Mouse (Mus musculus) myocyte (in vitro differentiated cells): ENCODE measurements at regions not wholly inside any gene's neighbourhood (a gene's known extent, or its start where the extent isn't known, plus 50 kb on each side); places are given as distances from the start of the nearest gene placed in this dataset.
A peak's percentile ranks its signal among the peaks of the same experiment; 100 is the strongest.

Experiments
- H3K27me3 ChIP-seq: one replicate; pipeline ENCODE4 v1.6.1; 2011; ENCODE audit not compliant: control insufficient read depth, insufficient read depth, insufficient read length
- H3K36me3 ChIP-seq: one replicate; pipeline ENCODE4 v1.6.1; 2011; ENCODE audit not compliant: control insufficient read depth, insufficient read depth
- H3K4me2 ChIP-seq: one replicate; pipeline ENCODE4 v1.6.1; 2011; ENCODE audit warnings: low read depth, control low read depth
- H3K4me3 ChIP-seq: one replicate; pipeline ENCODE4 v1.5.1; 2011; ENCODE audit warnings: mild to moderate bottlenecking, control low read depth, moderate library complexity
- H3K79me2 ChIP-seq: one replicate; pipeline ENCODE4 v1.6.1; 2011; ENCODE audit not compliant: control insufficient read depth, insufficient read depth
- H3ac ChIP-seq: one replicate; pipeline ENCODE4 v1.6.1; 2011; ENCODE audit not compliant: control insufficient read depth, insufficient read length
- CEBPB ChIP-seq: IDR thresholded peaks from 2 replicates; pipeline ENCODE4 v1.6.1; 2011; ENCODE audit warnings: mild to moderate bottlenecking, moderate library complexity; ENCODE audit not compliant: poor library complexity, insufficient read depth, severe bottlenecking
- E2F4 ChIP-seq: IDR thresholded peaks from one replicate; pipeline ENCODE4 v1.6.1; 2011; ENCODE audit warnings: mild to moderate bottlenecking, control low read depth, moderate library complexity; ENCODE audit not compliant: insufficient read depth
- MAX ChIP-seq: IDR thresholded peaks from one replicate; pipeline ENCODE4 v1.6.1; 2011; ENCODE audit warnings: low read depth, mild to moderate bottlenecking, control low read depth
- MYOD1 ChIP-seq, 3 experiments: IDR thresholded peaks; one replicate each; pipeline ENCODE4 v1.6.1; 2011; ENCODE audit warnings: control low read depth in 2 of 3, low read depth in 2 of 3, mild to moderate bottlenecking in 2 of 3, moderate library complexity in 1 of 3; ENCODE audit not compliant: insufficient read length in 2 of 3, control insufficient read depth in 1 of 3
- MYOG ChIP-seq, 3 experiments: IDR thresholded peaks; one replicate each; pipeline ENCODE4 v1.6.1; 2011; ENCODE audit warnings: control low read depth in 2 of 3, low read depth in 2 of 3, mild to moderate bottlenecking in 2 of 3; ENCODE audit not compliant: insufficient read length in 2 of 3, control insufficient read depth in 1 of 3, insufficient read depth in 1 of 3
- POLR2A ChIP-seq: IDR thresholded peaks from one replicate; pipeline ENCODE4 v1.6.1; 2011; ENCODE audit warnings: low read depth, mild to moderate bottlenecking, control low read depth, moderate library complexity; ENCODE audit not compliant: insufficient read length
- POLR2AphosphoS2 ChIP-seq: IDR thresholded peaks from one replicate; pipeline ENCODE4 v1.6.1; 2011; ENCODE audit warnings: low read depth, control low read depth; ENCODE audit not compliant: insufficient read length
- REST ChIP-seq: IDR thresholded peaks from one replicate; pipeline ENCODE4 v1.6.1; 2011; ENCODE audit warnings: mild to moderate bottlenecking, control low read depth, moderate library complexity; ENCODE audit not compliant: insufficient read depth, insufficient read length
- SRF ChIP-seq: IDR thresholded peaks from one replicate; pipeline ENCODE4 v1.6.1; 2011; ENCODE audit warnings: low read depth; ENCODE audit not compliant: control insufficient read depth, insufficient read length
- TCF12 ChIP-seq: IDR thresholded peaks from one replicate; pipeline ENCODE4 v1.6.1; 2011; ENCODE audit warnings: mild to moderate bottlenecking, control low read depth; ENCODE audit not compliant: poor library complexity, insufficient read depth, severe bottlenecking
- TCF3 ChIP-seq: IDR thresholded peaks from one replicate; pipeline ENCODE4 v1.6.1; 2011; ENCODE audit warnings: low read depth, control low read depth; ENCODE audit not compliant: insufficient read length
- USF1 ChIP-seq: IDR thresholded peaks from one replicate; pipeline ENCODE4 v1.6.1; 2011; ENCODE audit warnings: low read depth, mild to moderate bottlenecking, control low read depth, moderate library complexity

- no peak for TF ChIP-seq MYOG (IDR thresholded peaks at IDR 0.05; ENCODE audit: control insufficient read depth in 1 of 3, insufficient read depth in 1 of 3, insufficient read length in 2 of 3, low read depth in 2 of 3)
- no peak for TF ChIP-seq REST
- TF ChIP-seq POLR2AphosphoS2: no peak
- TF ChIP-seq TCF3: no peak
- no peak for TF ChIP-seq CEBPB
- TF ChIP-seq SRF: no peak
- TF ChIP-seq POLR2A: no peak
- TF ChIP-seq MAX: no peak
These were observed 131.6 kb upstream of the Pcdh10 start for GRCm38 (mm10) chr3:45246601-45247000.

DNA sequence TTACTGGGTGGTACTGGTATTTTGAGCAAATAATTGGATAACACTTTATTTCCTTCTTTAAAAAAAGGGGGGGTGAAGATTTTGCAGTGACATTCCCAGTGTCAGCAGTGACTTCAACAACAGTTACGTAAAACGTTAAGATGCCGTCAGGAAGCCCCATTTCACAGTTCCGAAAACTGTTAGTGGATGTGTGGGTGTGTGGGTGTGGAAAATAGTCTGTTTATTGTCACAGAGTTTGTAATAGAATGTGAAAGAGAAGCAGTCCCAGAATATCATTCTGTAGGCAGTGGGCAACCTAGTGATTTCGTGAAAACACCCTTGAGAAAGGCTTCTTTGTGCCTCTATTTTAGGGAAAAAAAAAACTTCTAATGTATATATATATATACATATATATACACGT lies 101.4 kb upstream of the Pcdh10 start:
- Histone ChIP-seq H3K27me3 (no peaks in the 10 kb centered on the region), H3ac (no peak overlapping the region), H3K4me3 (no peak overlapping the region), H3K36me3 (no peaks in the 10 kb centered on the region), H3K79me2 (no peaks in the 10 kb centered on the region), H3K4me2 (no peak overlapping the region)
- TF ChIP-seq TCF3 (no peak), USF1 (no peak), MYOG (IDR thresholded peaks at IDR 0.05; ENCODE audit: control insufficient read depth in 1 of 3, insufficient read depth in 1 of 3, insufficient read length in 2 of 3, low read depth in 2 of 3) (no peak), TCF12 (no peak), SRF (no peak), CEBPB (no peak), E2F4 (no peak), MYOD1 (IDR thresholded peaks at IDR 0.05; ENCODE audit: control insufficient read depth in 1 of 3, insufficient read length in 2 of 3, low read depth in 2 of 3) (no peak)

More at GRCm38 (mm10) chr3:45246601-45247000, 131.6 kb upstream of the Pcdh10 start:
- no peaks in the 10 kb centered on the region for H3K79me2 ChIP-seq
- no peaks in the 10 kb centered on the region for H3K36me3 ChIP-seq
- H3K4me3 ChIP-seq: no peak overlapping the region
- no peaks in the 10 kb centered on the region for H3K27me3 ChIP-seq
- no peak overlapping the region for H3ac ChIP-seq
- H3K4me2 ChIP-seq: no peak overlapping the region

DNA sequence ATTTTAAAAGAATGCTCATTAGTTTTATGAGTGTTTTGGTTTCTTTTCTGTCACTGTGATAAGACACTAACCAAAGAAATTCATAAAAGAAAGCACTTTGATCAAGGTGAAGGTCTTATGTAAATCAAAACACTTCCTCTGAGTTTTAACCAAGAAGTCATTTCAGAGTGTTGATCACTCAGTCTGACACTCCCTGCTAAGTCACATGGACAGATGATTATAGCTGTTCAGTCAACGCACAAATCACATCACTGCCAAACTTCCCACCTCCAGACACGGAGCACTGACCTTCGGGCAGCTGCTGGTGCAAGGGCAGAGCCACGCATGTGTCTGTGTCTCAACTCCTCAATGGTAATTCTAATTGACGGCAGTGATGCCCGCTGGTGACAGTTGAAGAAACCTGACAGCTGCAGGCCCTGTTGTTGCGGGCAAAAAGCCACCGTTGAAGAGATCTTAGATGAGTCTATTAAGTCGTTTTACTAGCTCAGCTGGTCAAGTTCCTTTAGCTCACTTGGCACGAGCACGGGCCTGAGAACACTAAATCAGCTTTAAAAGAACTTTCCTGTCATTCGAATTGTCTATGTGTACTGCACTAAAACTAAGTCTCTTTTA lies 80.8 kb upstream of the Pcdh10 start:
- TF ChIP-seq TCF12 (peak; percentile 96), POLR2A (no peak), MYOG (IDR thresholded peaks at IDR 0.05; ENCODE audit: control insufficient read depth in 1 of 3, insufficient read depth in 1 of 3, insufficient read length in 2 of 3, low read depth in 2 of 3) (peak; percentile 61 to 95 (median 78)), CEBPB (no peak), SRF (no peak), MAX (no peak), E2F4 (no peak), MYOD1 (IDR thresholded peaks at IDR 0.05; ENCODE audit: control insufficient read depth in 1 of 3, insufficient read length in 2 of 3, low read depth in 2 of 3) (peak; percentile 82 to 98 (median 95)), TCF3 (peak; percentile 81), USF1 (peak; percentile 84)
- no peak overlapping the region for H3K4me3 ChIP-seq
- no peaks in the 10 kb centered on the region for H3K27me3 ChIP-seq

DNA sequence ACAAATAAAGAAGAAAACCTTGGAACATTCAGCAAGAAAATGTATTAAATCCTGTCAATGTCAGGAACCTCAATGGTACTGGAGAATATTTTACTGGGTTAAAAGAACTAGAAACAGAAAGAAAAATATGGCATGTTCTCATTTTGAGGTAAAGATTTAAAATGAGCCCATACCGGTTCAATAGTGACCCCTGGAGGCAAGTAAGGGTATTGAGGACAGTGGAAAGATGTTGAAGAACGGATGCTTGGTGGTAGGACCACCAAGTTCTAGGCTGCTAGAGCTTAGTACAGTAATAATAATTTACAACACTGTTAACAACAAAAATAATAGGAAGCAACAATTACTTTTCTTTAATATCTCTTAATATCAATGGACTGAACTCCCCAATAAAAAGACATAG lies 58.9 kb upstream of the Pcdh10 start:
- TF ChIP-seq CEBPB (no peak), SRF (no peak), TCF3 (no peak), TCF12 (no peak)
- Histone ChIP-seq H3K4me3 (no peak overlapping the region), H3K79me2 (no peaks in the 10 kb centered on the region), H3ac (no peak overlapping the region), H3K36me3 (no peaks in the 10 kb centered on the region), H3K4me2 (no peak overlapping the region), H3K27me3 (no peaks in the 10 kb centered on the region)

More for the DNA sequence above, 80.8 kb upstream of the Pcdh10 start:
- no peaks in the 10 kb centered on the region for H3K36me3 ChIP-seq
- peak overlapping the region; percentile 44 for H3K4me2 ChIP-seq
- H3K79me2 ChIP-seq: no peaks in the 10 kb centered on the region
- H3ac ChIP-seq: no peak overlapping the region
